ENCODE assay signal across 16 mouse cellular contexts in the genomic region with DNA sequence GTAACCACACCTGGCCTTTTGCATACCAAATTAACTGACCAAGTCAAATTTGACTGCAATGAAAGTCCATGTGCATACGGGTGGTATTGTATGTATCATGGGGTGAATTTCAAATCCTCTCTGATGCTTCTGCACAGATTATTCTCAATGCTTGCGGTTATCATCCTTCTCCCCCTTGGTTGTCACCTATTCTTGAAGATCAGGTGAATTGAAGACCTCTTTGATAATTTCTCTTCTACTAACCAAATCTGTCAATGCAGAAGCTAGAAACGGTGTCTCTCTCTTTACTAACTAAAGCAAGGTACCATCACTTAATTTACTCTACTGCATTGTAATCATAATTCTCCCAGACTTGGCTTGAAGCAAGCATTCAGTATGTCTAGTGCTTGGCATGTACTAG.
DNase-seq lines count a peak whose midpoint lies in the region; TF ChIP-seq lines count a peak whose summit lies in the region.
"Had no signal": no experiment of that assay in that cellular context is flagged by ENCODE, and none has a peak within 500 bp of the region (broad histone marks: within the 10 kb centered on the region; RNA-seq: fewer than 3 reads in every experiment).

No protein-coding gene starts in this region.

- no peaks in the 10 kb centered on the region for H3K36me3 ChIP-seq in midbrain, embryonic 10.5 days
- H3K36me3 ChIP-seq: embryonic facial prominence, embryonic 10.5 days; embryonic facial prominence, embryonic 12.5 days; forebrain, embryonic 15.5 days had no signal

- H3K27ac ChIP-seq in cerebellum, adult 2 months (ENCODE audit: insufficient read depth, low read length), result peak overlapping the region; percentile 63; the same call in 1 of the 2 replicates
- H3K27ac ChIP-seq in midbrain, embryonic 10.5 days (replicated peaks), result no peak overlapping the region
- H3K27ac ChIP-seq: embryonic facial prominence, embryonic 10.5 days; embryonic facial prominence, embryonic 12.5 days; forebrain, embryonic 13.5 days; forebrain, embryonic 15.5 days had no signal

- no peak for TF ChIP-seq POLR2A in cerebellum, adult 2 months (IDR thresholded peaks at IDR 0.05; ENCODE audit: borderline replicate concordance, insufficient read depth, low read length)

- TF ChIP-seq CTCF in cerebellum, adult 2 months (IDR thresholded peaks at IDR 0.05; ENCODE audit: borderline replicate concordance, insufficient read depth, low read depth, low read length), result no peak

- WGBS in cerebellum, adult 2 months, result 45% methylated on average over 3 of the region's 3 CpGs
- 93% methylated on average over 3 of the region's 3 CpGs for WGBS in midbrain, embryonic 10.5 days

- DNase-seq in cerebellum, adult 2 months, result peak in 1 of 2 experiments; percentile 51
- no peak for DNase-seq in cerebellum, adult 11-12 months
- peak; percentile 28 to 62 for DNase-seq in cerebellum, postnatal 10 days
- DNase-seq in cerebellum, adult 11 months, result no peak
- peak; percentile 24 for DNase-seq in brain, adult 2 months (ENCODE audit: low read depth, low spot score)
- no peak for DNase-seq in midbrain, embryonic 10.5 days (ENCODE audit: low spot score)
- DNase-seq: adrenal gland, adult 2 months; adrenal gland, postnatal 10 days; adrenal gland, postnatal 25 days; cerebellum, adult 18-20 months; cerebellum, postnatal 25 days; forebrain, postnatal 0 days had no signal

- no peaks in the 10 kb centered on the region for H3K9me3 ChIP-seq in midbrain, embryonic 10.5 days (replicated peaks)
- H3K9me3 ChIP-seq: embryonic facial prominence, embryonic 10.5 days; embryonic facial prominence, embryonic 12.5 days; forebrain, embryonic 13.5 days; forebrain, embryonic 15.5 days had no signal

- H3K4me3 ChIP-seq in cerebellum, adult 2 months (replicated peaks; ENCODE audit: insufficient read depth, low read depth, low read length), result no peak overlapping the region
- H3K4me3 ChIP-seq in midbrain, embryonic 10.5 days, result no peak overlapping the region
- H3K4me3 ChIP-seq: embryonic facial prominence, embryonic 10.5 days; embryonic facial prominence, embryonic 12.5 days; forebrain, embryonic 13.5 days; forebrain, embryonic 15.5 days had no signal

- peaks cover 16% of the 10 kb centered on the region; the same call in 1 of the 2 replicates for H3K4me1 ChIP-seq in cerebellum, adult 2 months (ENCODE audit: control insufficient read depth, insufficient read depth, low read length)
- no peaks in the 10 kb centered on the region for H3K4me1 ChIP-seq in midbrain, embryonic 10.5 days
- H3K4me1 ChIP-seq: embryonic facial prominence, embryonic 10.5 days; embryonic facial prominence, embryonic 12.5 days; forebrain, embryonic 13.5 days; forebrain, embryonic 15.5 days had no signal

- H3K27me3 ChIP-seq in cerebellum, adult 2 months (ENCODE audit: control insufficient read depth, insufficient read depth, low read length), result no peaks in the 10 kb centered on the region
- no peaks in the 10 kb centered on the region for H3K27me3 ChIP-seq in midbrain, embryonic 10.5 days (ENCODE audit: low read depth, poor library complexity, severe bottlenecking)
- H3K27me3 ChIP-seq: embryonic facial prominence, embryonic 12.5 days; forebrain, embryonic 13.5 days; forebrain, embryonic 15.5 days had no signal

Comparison
In these comparisons a context has a peak if more than half of its experiments do, and no peak if none do; other contexts are left out.
1. DNase-seq: peak in cerebellum, postnatal 10 days (2 of 2) and brain, adult 2 months (single experiment); none in cerebellum, adult 11-12 months (single experiment), cerebellum, adult 11 months (single experiment) and midbrain, embryonic 10.5 days (single experiment).